Comparison of ENCODE assay signal across 31 mouse cellular contexts in the genomic region with DNA sequence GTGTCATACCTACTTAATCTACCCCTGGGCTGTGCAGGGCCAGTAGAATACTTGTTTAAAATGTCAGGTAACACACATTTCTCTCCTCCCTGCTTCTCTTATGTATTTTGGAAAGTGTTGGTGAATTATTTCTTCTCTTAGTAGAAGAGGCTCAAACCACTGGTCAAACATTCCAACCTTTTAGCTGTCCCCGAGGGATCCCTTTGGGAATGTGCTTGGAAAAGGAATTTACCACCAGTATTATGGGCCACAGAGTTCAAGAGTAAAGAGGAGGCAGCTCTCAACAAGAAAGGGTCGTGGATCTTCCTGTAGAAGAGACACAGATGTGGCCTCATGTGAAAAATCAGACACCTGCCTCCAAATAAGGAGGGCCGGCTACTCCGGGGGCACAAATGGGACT.
"Had no signal": no experiment of that assay in that cellular context is flagged by ENCODE, and none has a peak within 500 bp of the region (broad histone marks: within the 10 kb centered on the region; RNA-seq: fewer than 3 reads in every experiment).

No protein-coding gene starts in this region.

- H3K27ac ChIP-seq: limb, embryonic 10.5 days; limb, embryonic 12.5 days; limb, embryonic 13.5 days; limb, embryonic 15.5 days; liver, embryonic 12.5 days; liver, embryonic 13.5 days; liver, embryonic 14.5 days; liver, embryonic 15.5 days; lung, embryonic 15.5 days; macrophage; midbrain, embryonic 10.5 days; midbrain, embryonic 12.5 days; midbrain, embryonic 13.5 days; midbrain, embryonic 15.5 days had no signal

- H3K4me3 ChIP-seq: limb, embryonic 10.5 days; limb, embryonic 12.5 days; limb, embryonic 13.5 days; limb, embryonic 15.5 days; liver, embryonic 12.5 days; liver, embryonic 13.5 days; liver, embryonic 15.5 days; lung, embryonic 15.5 days; megakaryocyte, embryonic 14.5 days; midbrain, embryonic 10.5 days; midbrain, embryonic 12.5 days; midbrain, embryonic 13.5 days; midbrain, embryonic 15.5 days; myocyte had no signal

- DNase-seq: left cerebral cortex, postnatal 4 days; liver; liver, embryonic 13.5 days; liver, postnatal 0 days; lung, adult 18-20 months; lung, adult 2 months; lung, embryonic 14.5 days; lung, postnatal 10 days; lung, postnatal 14 days; lung, postnatal 36 days; lung, postnatal 4 days; midbrain, embryonic 14.5 days had no signal

- H3K4me2 ChIP-seq: limb, embryonic 12.5 days; limb, embryonic 13.5 days; limb, embryonic 15.5 days; liver, embryonic 11.5 days; liver, embryonic 12.5 days; liver, embryonic 13.5 days; liver, embryonic 15.5 days; lung, embryonic 14.5 days; lung, embryonic 15.5 days; midbrain, embryonic 11.5 days; midbrain, embryonic 12.5 days; midbrain, embryonic 13.5 days; midbrain, embryonic 15.5 days had no signal

- H3K4me1 ChIP-seq: liver, embryonic 12.5 days had no signal

- ATAC-seq: liver, embryonic 12.5 days; liver, postnatal 0 days; lung, postnatal 0 days; midbrain, embryonic 13.5 days; midbrain, embryonic 15.5 days; midbrain, embryonic 16.5 days had no signal

- H3K36me3 ChIP-seq: limb, embryonic 10.5 days; limb, embryonic 12.5 days; limb, embryonic 13.5 days; limb, embryonic 15.5 days; liver, embryonic 12.5 days; liver, embryonic 13.5 days; liver, embryonic 15.5 days; lung, embryonic 15.5 days; midbrain, embryonic 10.5 days; midbrain, embryonic 12.5 days; midbrain, embryonic 13.5 days; midbrain, embryonic 15.5 days had no signal

- H3K27me3 ChIP-seq: limb, embryonic 12.5 days; limb, embryonic 13.5 days; limb, embryonic 15.5 days; liver, embryonic 12.5 days; liver, embryonic 13.5 days; liver, embryonic 15.5 days; lung, embryonic 15.5 days; midbrain, embryonic 12.5 days; midbrain, embryonic 13.5 days; midbrain, embryonic 15.5 days had no signal

- H3K9me3 ChIP-seq: limb, embryonic 10.5 days; limb, embryonic 12.5 days; limb, embryonic 13.5 days; limb, embryonic 15.5 days; liver, embryonic 12.5 days; liver, embryonic 13.5 days; liver, embryonic 15.5 days; lung, embryonic 15.5 days; midbrain, embryonic 10.5 days; midbrain, embryonic 12.5 days; midbrain, embryonic 13.5 days; midbrain, embryonic 15.5 days had no signal

- H3K9ac ChIP-seq: limb, embryonic 12.5 days; limb, embryonic 13.5 days; limb, embryonic 15.5 days; liver, embryonic 12.5 days; liver, embryonic 13.5 days; liver, embryonic 14.5 days; liver, embryonic 15.5 days; liver, postnatal 0 days; lung, embryonic 14.5 days; lung, embryonic 15.5 days; midbrain, embryonic 12.5 days; midbrain, embryonic 13.5 days; midbrain, embryonic 15.5 days had no signal
